Mouse (Mus musculus) lung, postnatal 0 days (tissue): ENCODE data around the gene Shld1.

Source experiments
- CTCF ChIP-seq: IDR thresholded peaks from 2 replicates; pipeline ENCODE4 v1.5.1; 2016; ENCODE audit warnings: antibody characterized with exemption, mild to moderate bottlenecking
- EP300 ChIP-seq: IDR thresholded peaks from 2 replicates; pipeline ENCODE4 v1.6.1; 2016; ENCODE audit warnings: antibody characterized with exemption, mild to moderate bottlenecking, control low read depth

- peak; percentile 88 for TF ChIP-seq EP300
- TF ChIP-seq CTCF, result no peak
These were observed 37.3 kb downstream of the Shld1 start for GRCm38 (mm10) chr2:132723958-132724431.
